Mouse (Mus musculus) cerebellum, adult 2 months (tissue): ENCODE measurements around the gene Nkain2.

ENCODE experiments used
- CTCF ChIP-seq: fragments of 200-500 bp; IDR thresholded peaks from 2 replicates; pipeline ENCODE4 v1.5.1; 2011; ENCODE audit warnings: low read depth, mild to moderate bottlenecking, control low read depth, low read length, moderate library complexity, borderline replicate concordance; ENCODE audit not compliant: insufficient read depth
- POLR2A ChIP-seq: fragments of 200-500 bp; IDR thresholded peaks from 2 replicates; pipeline ENCODE4 v1.6.1; 2011; ENCODE audit warnings: low read length, control low read depth, borderline replicate concordance; ENCODE audit not compliant: insufficient read depth

DNA sequence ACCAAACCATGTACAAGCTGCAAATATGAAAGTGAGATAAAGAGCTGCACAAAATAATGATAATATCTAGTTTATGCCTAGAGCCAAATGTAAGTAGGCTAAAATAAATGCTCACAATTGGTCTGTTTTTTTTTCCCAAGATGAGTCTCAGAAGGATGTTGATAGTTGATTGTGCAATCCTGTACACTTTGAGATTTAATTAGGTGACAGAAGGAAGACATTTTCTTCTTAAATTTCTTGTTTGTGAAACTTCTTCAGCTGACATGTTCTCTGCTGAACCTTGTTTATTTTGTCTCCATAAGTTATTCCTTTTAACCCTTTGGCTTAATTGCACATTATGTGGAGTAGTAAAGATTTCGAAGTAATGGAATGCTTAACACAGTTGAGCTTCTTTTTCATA, 379.4 kb downstream of the Nkain2 start:
- TF ChIP-seq CTCF (no peak), POLR2A (no peak)
